Mouse (Mus musculus): ENCODE data around the gene Olfr685. TPM values are rescaled to one million over a fixed set of nuclear protein-coding genes. Genes with fewer than 3 reads are reported as not detected.

Gene Olfr685
- polyA plus RNA-seq, 1 experiment from 2014 or later, result not detected

GRCm38 (mm10) chr7:105163553-105163952, 22.3 kb downstream of the Olfr685 start, which contains the start of gene Olfr684:
TSS of gene Olfr684 (minus strand) at chr7:105163653.
- Histone ChIP-seq H3K9ac (ENCODE audit: low read depth, low read length) (no peak within 1 kb of the TSS), H3K9me3 (ENCODE audit: control insufficient read depth, low read length) (no peaks in the 10 kb centered on the region), H3K27me3 (replicated peaks; ENCODE audit: control insufficient read depth, insufficient read depth, low read length) (no peaks in the 10 kb centered on the region), H3K4me1 (replicated peaks; ENCODE audit: control insufficient read depth, insufficient read depth, low read length) (no peaks in the 10 kb centered on the region), H3K4me2 (no peak within 1 kb of the TSS), H3K36me3 (ENCODE audit: control insufficient read depth, insufficient read depth, low read length) (no peaks in the 10 kb centered on the region), H3K4me3 (ENCODE audit: low read depth, low read length) (no peak within 1 kb of the TSS), H3K27ac (ENCODE audit: low read depth, low read length) (no peak within 1 kb of the TSS)
- ATAC-seq (replicated peaks; ENCODE audit: low FRiP score) (no peak), DNase-seq (ENCODE audit: low spot score) (no peak)
- WGBS, result 50% methylated on average over 1 of the region's 1 CpGs

GRCm38 (mm10) chr7:105146912-105147311, 38.9 kb downstream of the Olfr685 start, which contains the start of gene Olfr683:
TSS of gene Olfr683 (minus strand) at chr7:105147012.
- ATAC-seq (replicated peaks; ENCODE audit: low FRiP score) (no peak), DNase-seq (ENCODE audit: low spot score) (no peak)
- Histone ChIP-seq H3K4me2 (no peak within 1 kb of the TSS), H3K36me3 (ENCODE audit: control insufficient read depth, insufficient read depth, low read length) (no peaks in the 10 kb centered on the region), H3K9me3 (ENCODE audit: control insufficient read depth, low read length) (no peaks in the 10 kb centered on the region), H3K4me1 (replicated peaks; ENCODE audit: control insufficient read depth, insufficient read depth, low read length) (no peaks in the 10 kb centered on the region), H3K4me3 (ENCODE audit: low read depth, low read length) (no peak within 1 kb of the TSS), H3K27ac (ENCODE audit: low read depth, low read length) (no peak within 1 kb of the TSS), H3K9ac (ENCODE audit: low read depth, low read length) (no peak within 1 kb of the TSS), H3K27me3 (replicated peaks; ENCODE audit: control insufficient read depth, insufficient read depth, low read length) (no peaks in the 10 kb centered on the region)
- 45% methylated on average over 1 of the region's 1 CpGs for WGBS

DNA sequence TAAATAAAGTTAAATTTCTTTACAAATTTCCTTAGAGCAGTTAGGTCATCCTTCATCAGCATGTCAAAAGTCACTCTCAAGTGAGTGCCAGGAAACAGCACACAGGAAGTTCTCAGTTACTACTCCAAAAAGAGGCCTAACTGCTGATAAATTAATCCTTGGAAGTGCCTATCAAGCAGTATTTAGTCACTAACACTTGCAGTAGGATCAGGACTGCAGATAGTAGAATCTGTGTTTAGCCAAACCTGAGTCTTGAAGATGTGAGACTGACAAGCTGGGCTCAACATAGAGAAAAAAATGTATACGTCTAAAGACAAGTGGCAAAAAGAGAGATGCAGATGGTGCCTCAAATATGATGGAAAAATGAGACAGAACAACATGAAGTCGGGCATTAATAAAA, 44.5 kb downstream of the Olfr685 start:
- no peak for DNase-seq (ENCODE audit: low spot score)
- WGBS, result 71% methylated on average over 2 of the region's 2 CpGs
- H3K4me1 ChIP-seq (replicated peaks; ENCODE audit: control insufficient read depth, insufficient read depth, low read length), result no peaks in the 10 kb centered on the region
- no peak overlapping the region for H3K9ac ChIP-seq (ENCODE audit: low read depth, low read length)
- H3K36me3 ChIP-seq (ENCODE audit: control insufficient read depth, insufficient read depth, low read length), result no peaks in the 10 kb centered on the region
- H3K27me3 ChIP-seq (replicated peaks; ENCODE audit: control insufficient read depth, insufficient read depth, low read length), result no peaks in the 10 kb centered on the region
- H3K4me2 ChIP-seq, result no peak overlapping the region
- no peak for ATAC-seq (replicated peaks; ENCODE audit: low FRiP score)
- H3K4me3 ChIP-seq (ENCODE audit: low read depth, low read length), result no peak overlapping the region
- H3K27ac ChIP-seq (ENCODE audit: low read depth, low read length), result no peak overlapping the region
- H3K9me3 ChIP-seq (ENCODE audit: control insufficient read depth, low read length), result no peaks in the 10 kb centered on the region

Other genes with a start within 250 kb of the Olfr685 start
- not detected in 2 replicates for gene Olfr670, start 223.4 kb downstream of the Olfr685 start, polyA plus RNA-seq (2014; fragmentation: Nextera tagmentation; extraction: Ambion mirVana)
- gene Olfr671, start 206.9 kb downstream of the Olfr685 start, polyA plus RNA-seq (2014; fragmentation: Nextera tagmentation; extraction: Ambion mirVana), result not detected in 2 replicates
- not detected in 2 replicates for gene Olfr672, start 184.0 kb downstream of the Olfr685 start, polyA plus RNA-seq (2014; fragmentation: Nextera tagmentation; extraction: Ambion mirVana)
- gene Olfr675, start 157.6 kb downstream of the Olfr685 start, polyA plus RNA-seq (2014; fragmentation: Nextera tagmentation; extraction: Ambion mirVana), result not detected in 2 replicates
- gene Olfr676, start 153.3 kb downstream of the Olfr685 start, polyA plus RNA-seq (2014; fragmentation: Nextera tagmentation; extraction: Ambion mirVana), result not detected in 2 replicates
- gene Olfr677, start 134.6 kb downstream of the Olfr685 start, polyA plus RNA-seq (2014; fragmentation: Nextera tagmentation; extraction: Ambion mirVana), result not detected in 2 replicates
- not detected in 2 replicates for gene Olfr678, start 121.5 kb downstream of the Olfr685 start, polyA plus RNA-seq (2014; fragmentation: Nextera tagmentation; extraction: Ambion mirVana)
- gene Olfr679, start 104.8 kb downstream of the Olfr685 start, polyA plus RNA-seq (2014; fragmentation: Nextera tagmentation; extraction: Ambion mirVana), result not detected in 2 replicates
- not detected in 2 replicates for gene Olfr680-ps1, start 93.2 kb downstream of the Olfr685 start, polyA plus RNA-seq (2014; fragmentation: Nextera tagmentation; extraction: Ambion mirVana)
- not detected in 2 replicates for gene Olfr681, start 69.2 kb downstream of the Olfr685 start, polyA plus RNA-seq (2014; fragmentation: Nextera tagmentation; extraction: Ambion mirVana)
- gene Olfr683, start 39.0 kb downstream of the Olfr685 start, polyA plus RNA-seq (2014; fragmentation: Nextera tagmentation; extraction: Ambion mirVana), result not detected in 2 replicates
- not detected in 2 replicates for gene Olfr684, start 22.4 kb downstream of the Olfr685 start, polyA plus RNA-seq (2014; fragmentation: Nextera tagmentation; extraction: Ambion mirVana)
- not detected in 2 replicates for gene Olfr686, start 21.5 kb upstream of the Olfr685 start, polyA plus RNA-seq (2014; fragmentation: Nextera tagmentation; extraction: Ambion mirVana)
- gene Olfr688, start 102.1 kb upstream of the Olfr685 start, polyA plus RNA-seq (2014; fragmentation: Nextera tagmentation; extraction: Ambion mirVana), result not detected in 2 replicates
- gene Olfr689, start 125.2 kb upstream of the Olfr685 start, polyA plus RNA-seq (2014; fragmentation: Nextera tagmentation; extraction: Ambion mirVana), result not detected in 2 replicates
- gene Olfr690, start 148.1 kb upstream of the Olfr685 start, polyA plus RNA-seq (2014; fragmentation: Nextera tagmentation; extraction: Ambion mirVana), result not detected in 2 replicates
- not detected in 2 replicates for gene Olfr691, start 156.3 kb upstream of the Olfr685 start, polyA plus RNA-seq (2014; fragmentation: Nextera tagmentation; extraction: Ambion mirVana)
- not detected in 2 replicates for gene Olfr692, start 182.2 kb upstream of the Olfr685 start, polyA plus RNA-seq (2014; fragmentation: Nextera tagmentation; extraction: Ambion mirVana)
- gene Gm5901, start 189.0 kb upstream of the Olfr685 start, polyA plus RNA-seq (2014; fragmentation: Nextera tagmentation; extraction: Ambion mirVana), result not detected in 2 replicates
- 28.7 and 31.0 TPM in 2 replicates for gene Fam160a2, start 214.0 kb upstream of the Olfr685 start, polyA plus RNA-seq (2014; fragmentation: Nextera tagmentation; extraction: Ambion mirVana)
- not detected in 2 replicates for gene Cnga4, start 218.6 kb upstream of the Olfr685 start, polyA plus RNA-seq (2014; fragmentation: Nextera tagmentation; extraction: Ambion mirVana)
- gene Cckbr, start 239.7 kb upstream of the Olfr685 start, polyA plus RNA-seq (2014; fragmentation: Nextera tagmentation; extraction: Ambion mirVana), result 0.05 TPM in 1 of 2 replicates, not detected in the other

All from liver, embryonic 11.5 days (tissue).